Mouse (Mus musculus): Measurements from ENCODE around the gene Frmd4b.
A peak's percentile ranks its signal among the peaks of the same experiment; 100 is the strongest.

The Frmd4b gene

DNA sequence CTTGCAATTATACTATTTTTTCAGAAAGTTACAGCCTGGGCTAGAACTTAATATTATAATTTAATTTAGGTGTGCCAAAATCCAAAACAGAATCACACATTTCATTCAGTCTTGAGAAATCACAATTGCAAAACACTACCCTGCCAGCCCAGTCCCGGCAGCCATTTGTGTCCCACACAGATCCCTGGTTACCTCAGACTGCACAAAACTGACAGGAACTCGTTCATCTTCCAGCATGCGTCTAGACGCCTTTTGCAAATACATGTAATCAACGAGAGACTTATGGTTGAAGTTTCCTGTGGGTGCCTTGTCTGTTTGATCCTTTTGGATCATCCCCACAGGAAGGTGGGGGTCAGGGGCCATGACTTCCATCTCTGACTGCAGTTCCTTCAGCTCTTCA, 365.3 kb downstream of the Frmd4b start:
- no peak for DNase-seq (ENCODE audit: low spot score)

DNA sequence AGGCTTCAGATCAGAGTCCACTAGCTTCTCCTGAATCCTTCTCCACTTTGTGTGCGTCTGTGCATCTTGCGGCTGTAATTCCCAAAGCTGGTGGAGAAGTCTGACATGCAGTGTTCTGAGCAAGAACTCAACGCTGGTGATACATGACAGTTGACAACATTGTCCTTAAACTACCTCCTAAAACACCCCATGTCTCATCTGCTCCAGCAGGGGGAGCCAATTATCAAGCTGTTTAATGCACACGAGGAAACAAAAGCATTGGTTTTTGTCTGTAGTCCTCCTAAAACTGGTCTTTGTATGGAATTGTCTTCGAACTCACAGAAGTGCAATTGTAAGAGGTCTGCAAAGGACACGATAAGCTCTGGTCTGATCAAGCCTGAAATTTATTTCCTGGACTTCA, 366.4 kb downstream of the Frmd4b start:
- DNase-seq (ENCODE audit: low spot score), result peak; percentile 77

DNA sequence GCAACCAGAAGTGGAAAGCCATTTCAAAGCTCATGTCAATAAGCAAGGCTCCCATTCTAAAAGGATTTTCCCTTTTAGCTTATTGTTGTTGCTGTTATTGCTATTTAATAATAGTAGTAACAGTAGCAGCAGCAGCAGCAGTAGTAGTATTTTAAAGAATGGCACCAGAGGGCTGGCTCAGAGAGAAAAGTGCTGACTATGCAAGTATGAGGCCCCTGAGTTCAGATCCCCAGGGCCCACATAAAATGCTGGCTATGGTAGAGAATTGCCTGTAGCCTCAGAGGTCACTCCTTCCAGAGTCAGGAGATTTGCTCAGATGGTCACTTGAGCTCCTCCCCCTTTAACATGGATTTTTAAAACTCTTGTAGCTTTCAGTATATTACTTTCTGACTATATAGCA, 372.1 kb downstream of the Frmd4b start:
- DNase-seq (ENCODE audit: low spot score), result no peak

DNA sequence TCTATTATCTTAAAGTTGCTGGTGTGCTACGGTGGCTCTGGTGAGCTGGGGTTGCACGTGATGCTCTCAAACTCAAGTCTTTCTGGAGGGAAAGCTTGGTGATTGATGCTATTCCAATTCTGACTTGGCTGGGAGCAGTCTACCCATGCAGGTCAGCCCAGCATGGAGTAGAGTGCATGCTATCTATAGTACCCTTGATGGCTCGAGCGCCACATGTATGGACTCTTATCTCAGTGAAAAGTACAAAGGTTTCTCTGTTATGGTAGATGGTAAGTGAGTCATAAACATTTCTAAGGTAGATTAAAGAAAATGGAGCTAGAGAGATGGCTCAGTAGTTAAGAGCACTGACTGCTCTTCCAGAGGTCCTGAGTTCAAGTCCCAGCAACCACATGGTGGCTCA, 374.8 kb downstream of the Frmd4b start:
- no peak for DNase-seq (ENCODE audit: low spot score)

DNA sequence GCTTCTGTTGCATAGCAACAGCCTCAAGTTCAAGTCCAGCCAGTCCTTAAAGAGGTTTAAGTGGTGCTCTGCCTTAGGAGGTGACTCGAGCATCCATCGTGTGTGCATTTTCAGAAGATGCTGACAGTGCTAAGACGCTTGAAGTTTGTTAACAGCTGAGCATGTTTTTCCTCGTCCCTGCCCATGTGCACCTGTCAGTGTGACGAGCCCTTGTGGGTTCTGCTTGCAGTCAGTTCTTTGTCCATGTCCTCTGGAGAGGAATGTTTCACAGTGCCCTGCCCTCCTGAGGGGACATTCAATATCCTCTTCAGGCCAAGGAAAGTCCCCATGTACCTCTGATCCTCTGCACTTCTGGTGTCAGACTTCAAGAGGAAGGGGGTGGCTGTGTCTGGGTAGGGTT, 377.2 kb downstream of the Frmd4b start:
- DNase-seq (ENCODE audit: low spot score), result no peak

DNA sequence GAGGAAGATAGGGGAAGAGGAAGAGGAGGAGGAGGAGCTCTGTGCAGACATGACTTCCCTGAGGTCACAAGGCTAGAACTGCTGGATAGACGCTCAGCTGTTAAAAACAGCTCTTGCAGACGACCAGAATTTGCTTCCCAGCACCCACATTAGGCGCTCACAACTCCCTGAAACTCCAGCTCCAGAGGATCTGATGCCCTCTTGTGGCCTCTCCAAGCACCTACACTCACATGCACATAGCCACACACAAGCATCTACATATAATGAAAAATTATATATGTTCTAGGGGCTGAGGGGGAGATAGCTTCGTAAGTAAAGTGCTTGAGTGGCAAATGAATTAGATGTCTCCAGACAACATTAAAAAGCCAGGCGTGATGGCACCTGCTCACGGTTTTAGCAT, 378.0 kb downstream of the Frmd4b start:
- DNase-seq (ENCODE audit: low spot score), result no peak

Data from retina, embryonic 14.5 days (tissue).